Mouse (Mus musculus) small intestine, adult 2 months (tissue): ENCODE data around the gene Ercc4.

Source experiments
- CTCF ChIP-seq: fragments of 200-500 bp; IDR thresholded peaks from 2 replicates; pipeline ENCODE4 v1.5.1; 2012; ENCODE audit warnings: low read depth, mild to moderate bottlenecking, control low read depth, inconsistent platforms, low read length, moderate library complexity, mixed read lengths; ENCODE audit not compliant: insufficient replicate concordance, insufficient read length; ENCODE audit errors: extremely low read depth
- POLR2A ChIP-seq: fragments of 200-500 bp; IDR thresholded peaks from 2 replicates; pipeline ENCODE4 v1.6.1; 2012; ENCODE audit warnings: low read depth, mild to moderate bottlenecking, control low read depth, inconsistent platforms, low read length, moderate library complexity

GRCm38 (mm10) chr16:13119641-13120350 is 10.3 kb downstream of the Ercc4 start:
- TF ChIP-seq CTCF (no peak), POLR2A (no peak)
